ENCODE assay signal across 31 mouse cellular contexts in the genomic region with DNA sequence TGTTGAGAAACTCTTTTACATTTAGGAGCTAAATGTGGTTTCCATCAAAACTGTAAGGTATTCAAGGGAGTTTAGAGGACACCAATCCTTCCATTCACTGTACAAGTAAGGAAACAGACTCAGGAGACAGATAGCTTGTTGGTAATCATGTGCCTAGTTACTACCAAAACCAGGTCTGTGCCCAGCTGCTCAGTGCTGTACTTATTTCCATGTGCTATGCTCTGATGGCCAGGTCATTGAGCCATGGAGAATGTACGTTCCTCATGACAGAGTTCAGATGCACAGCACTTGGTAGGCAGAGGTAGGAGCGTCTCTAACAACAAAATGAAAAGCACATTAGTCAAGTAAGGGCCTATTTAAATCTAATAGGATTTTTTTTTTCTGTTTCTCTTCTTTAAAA. TPM values are rescaled to one million over a fixed set of nuclear protein-coding genes. Genes with fewer than 3 reads are reported as not detected.
DNase-seq lines count a peak whose midpoint lies in the region; ATAC-seq and TF ChIP-seq lines count a peak whose summit lies in the region.
"Had no signal": no experiment of that assay in that cellular context is flagged by ENCODE, and none has a peak within 500 bp of the region (broad histone marks: within the 10 kb centered on the region; RNA-seq: fewer than 3 reads in every experiment).

No protein-coding gene starts in this region.

- H3K4me3 ChIP-seq in kidney, adult 2 months (ENCODE audit: insufficient read depth, low read depth, low read length): no peak overlapping the region
- H3K4me3 ChIP-seq in kidney, embryonic 15.5 days (replicated peaks): no peak overlapping the region
- no peak overlapping the region for H3K4me3 ChIP-seq in CH12.LX (replicated peaks in 1 of 3; ENCODE audit: low read depth in 2 of 3, low read length in 2 of 3, poor library complexity in 1 of 3)
- H3K4me3 ChIP-seq: forebrain, embryonic 13.5 days; heart, adult 2 months; heart, embryonic 13.5 days; intestine, embryonic 15.5 days; liver, embryonic 12.5 days; neural tube, embryonic 15.5 days had no signal

- H3K4me1 ChIP-seq in kidney, adult 2 months (ENCODE audit: control insufficient read depth, insufficient read depth, low read length): peaks cover 5% of the 10 kb centered on the region
- peaks cover 19% of the 10 kb centered on the region for H3K4me1 ChIP-seq in kidney, embryonic 15.5 days
- H3K4me1 ChIP-seq in CH12.LX (ENCODE audit: control insufficient read depth in 1 of 2, insufficient read depth in 2 of 2): peaks cover 27 to 52% of the 10 kb centered on the region in 2 experiments

- no peak; the same call in 1 of the 2 replicates for TF ChIP-seq RAD21 in CH12.LX (IDR thresholded peaks at IDR 0.05; ENCODE audit: low read depth, low read length)

- no peak for TF ChIP-seq CTCF in kidney, adult 2 months (conservative IDR thresholded peaks at IDR 0.05; ENCODE audit: insufficient read depth, insufficient read length, low read depth, low read length)
- no peak for TF ChIP-seq CTCF in CH12.LX (conservative IDR thresholded peaks at IDR 0.05 in 1 of 2, IDR thresholded peaks at IDR 0.05 in 1 of 2; ENCODE audit: low read depth in 2 of 2, low read length in 2 of 2)

- dilution Hi-C loops in CH12.LX (cut with MboI; ENCODE audit: extremely low pct_ligation_motif_present, extremely low pct_unique_long_range_greater_than_20kb, low sequenced_read_pairs): no loop called here

- peak; percentile 60 for TF ChIP-seq EP300 in CH12.LX (IDR thresholded peaks at IDR 0.05; ENCODE audit: low read length)

- in situ Hi-C loops in CH12.LX (cut with MboI; ENCODE audit: low pct_ligation_motif_present, low pct_unique_long_range_greater_than_20kb, low sequenced_read_pairs): no loop called here

- no peak overlapping the region for H3K27ac ChIP-seq in kidney, adult 2 months (ENCODE audit: insufficient read depth, low read depth, low read length)
- H3K27ac ChIP-seq in kidney, embryonic 15.5 days: no peak overlapping the region
- no peak overlapping the region for H3K27ac ChIP-seq in CH12.LX (ENCODE audit: insufficient read depth, low read depth)
- H3K27ac ChIP-seq: forebrain, embryonic 13.5 days; heart, adult 2 months; heart, embryonic 13.5 days; intestine, embryonic 15.5 days; liver, embryonic 12.5 days; neural tube, embryonic 15.5 days; stomach, postnatal 0 days had no signal

- H3K9ac ChIP-seq in kidney, embryonic 15.5 days: no peak overlapping the region
- H3K9ac ChIP-seq in CH12.LX (ENCODE audit: insufficient read depth, low read depth): no peak overlapping the region
- H3K9ac ChIP-seq: forebrain, embryonic 13.5 days; heart, embryonic 13.5 days; intestine, embryonic 15.5 days; liver, embryonic 12.5 days; liver, postnatal 0 days; neural tube, embryonic 15.5 days had no signal

- no peak overlapping the region for H3K4me2 ChIP-seq in kidney, embryonic 15.5 days
- H3K4me2 ChIP-seq in CH12.LX (ENCODE audit: insufficient read depth, low read depth, poor library complexity, severe bottlenecking): no peak overlapping the region
- H3K4me2 ChIP-seq: forebrain, embryonic 13.5 days; heart, embryonic 13.5 days; intestine, embryonic 15.5 days; liver, embryonic 12.5 days; neural tube, embryonic 15.5 days had no signal

- ATAC-seq in kidney, embryonic 15.5 days (replicated peaks; ENCODE audit: low FRiP score): no peak
- ATAC-seq in frontal cortex, adult (ENCODE audit: low TSS enrichment): no peak
- ATAC-seq: forebrain, embryonic 13.5 days; hindbrain, embryonic 16.5 days; intestine, embryonic 15.5 days; liver, embryonic 12.5 days; liver, postnatal 0 days; Patski had no signal

- WGBS in kidney, adult 2 months: 44% methylated on average over 2 of the region's 2 CpGs
- 73% methylated on average over 2 of the region's 2 CpGs for WGBS in kidney, embryonic 15.5 days

- no peaks in the 10 kb centered on the region for H3K27me3 ChIP-seq in kidney, adult 2 months (replicated peaks; ENCODE audit: control insufficient read depth, insufficient read depth, low read length)
- no peaks in the 10 kb centered on the region for H3K27me3 ChIP-seq in kidney, embryonic 15.5 days
- no peaks in the 10 kb centered on the region for H3K27me3 ChIP-seq in CH12.LX (replicated peaks)
- no peaks in the 10 kb centered on the region for H3K27me3 ChIP-seq in splenic B cell, adult 2 months (ENCODE audit: control insufficient read depth, insufficient read depth, low read length, poor library complexity, severe bottlenecking)
- H3K27me3 ChIP-seq: forebrain, embryonic 13.5 days; heart, embryonic 13.5 days; intestine, embryonic 15.5 days; neural tube, embryonic 15.5 days; Patski had no signal

- no peaks in the 10 kb centered on the region; the same call in 1 of the 2 replicates for H3K79me2 ChIP-seq in CH12.LX (replicated peaks; ENCODE audit: control insufficient read depth, extremely low read depth, insufficient read depth, poor library complexity, severe bottlenecking)

- TF ChIP-seq POLR2A in kidney, adult 2 months (IDR thresholded peaks at IDR 0.05; ENCODE audit: low read depth, low read length): no peak
- no peak for TF ChIP-seq POLR2A in CH12.LX (IDR thresholded peaks at IDR 0.05; ENCODE audit: low read depth, low read length)

- no peaks in the 10 kb centered on the region for H3K36me3 ChIP-seq in kidney, adult 2 months (ENCODE audit: control insufficient read depth, insufficient read depth, low read length)
- no peaks in the 10 kb centered on the region for H3K36me3 ChIP-seq in kidney, embryonic 15.5 days
- no peaks in the 10 kb centered on the region for H3K36me3 ChIP-seq in CH12.LX (replicated peaks in 1 of 2; ENCODE audit: control insufficient read depth in 1 of 2, insufficient read depth in 1 of 2, low read length in 1 of 2)
- H3K36me3 ChIP-seq in splenic B cell, adult 2 months (ENCODE audit: control insufficient read depth, insufficient read depth, low read length, poor library complexity, severe bottlenecking): no peaks in the 10 kb centered on the region
- H3K36me3 ChIP-seq: intestine, embryonic 15.5 days; liver, embryonic 12.5 days; neural tube, embryonic 15.5 days had no signal

- peak; percentile 80 for DNase-seq in kidney, adult 2 months
- no peak for DNase-seq in kidney, postnatal 14 days
- DNase-seq in kidney, postnatal 36 days: peak; percentile 61
- DNase-seq in CH12.LX (ENCODE audit: extremely low read depth): peak; percentile 74
- peak; percentile 88 for DNase-seq in splenic B cell, adult 2 months (ENCODE audit: low read depth, low spot score)
- DNase-seq: adrenal gland, postnatal 10 days; cerebellum, adult 11 months; cerebellum, adult 9-10 months; cerebellum, postnatal 36 days; gastrocnemius, postnatal 25 days; heart, adult 2 months; heart, postnatal 10 days; layer of hippocampus, postnatal 36 days; left cerebral cortex, postnatal 4 days; liver, postnatal 0 days; lung, postnatal 36 days; midbrain, embryonic 14.5 days; retina, postnatal 1 day; right cerebral cortex, postnatal 14 days; thymus, adult 18-20 months; thymus, postnatal 25 days had no signal

- H3K9me3 ChIP-seq in kidney, embryonic 15.5 days (replicated peaks): no peaks in the 10 kb centered on the region
- H3K9me3 ChIP-seq in CH12.LX (replicated peaks; ENCODE audit: low read length): peaks cover 5% of the 10 kb centered on the region
- H3K9me3 ChIP-seq: forebrain, embryonic 13.5 days; heart, embryonic 13.5 days; intestine, embryonic 15.5 days; liver, embryonic 12.5 days; neural tube, embryonic 15.5 days had no signal

TF ChIP-seq in CH12.LX, 34 proteins besides CTCF, POLR2A, EP300 and RAD21:
- no peak for TF ChIP-seq JUN (IDR thresholded peaks at IDR 0.05; ENCODE audit: insufficient read depth, low read depth, low read length)
- no peak for TF ChIP-seq ZKSCAN1 (IDR thresholded peaks at IDR 0.05; ENCODE audit: borderline replicate concordance, low read depth, low read length)
- no peak for TF ChIP-seq TBP (conservative IDR thresholded peaks at IDR 0.05; ENCODE audit: low read depth, low read length)
- TF ChIP-seq MAZ (IDR thresholded peaks at IDR 0.05; ENCODE audit: low read depth, low read length): no peak
- TF ChIP-seq MXI1 (IDR thresholded peaks at IDR 0.05; ENCODE audit: low read depth, low read length): no peak; the same call in 1 of the 2 replicates
- no peak for TF ChIP-seq USF1 (IDR thresholded peaks at IDR 0.05; ENCODE audit: low read depth, low read length)
- TF ChIP-seq MYC (IDR thresholded peaks at IDR 0.05; ENCODE audit: low read depth, low read length): peak; percentile 56; the same call in 1 of the 2 replicates
- TF ChIP-seq CHD2 (IDR thresholded peaks at IDR 0.05; ENCODE audit: low read length): no peak
- no peak for TF ChIP-seq POLR2AphosphoS2 (IDR thresholded peaks at IDR 0.05; ENCODE audit: low read depth, low read length)
- no peak for TF ChIP-seq ZC3H11A (IDR thresholded peaks at IDR 0.05; ENCODE audit: low read depth, low read length)
- no peak for TF ChIP-seq NELFE (IDR thresholded peaks at IDR 0.05; ENCODE audit: low read depth, low read length)
- TF ChIP-seq MAFK (IDR thresholded peaks at IDR 0.05; ENCODE audit: insufficient replicate concordance, low read length): no peak
- peak; percentile 75; the same call in 1 of the 2 replicates for TF ChIP-seq ETS1 (conservative IDR thresholded peaks at IDR 0.05; ENCODE audit: low read depth, low read length)
- TF ChIP-seq HCFC1 (IDR thresholded peaks at IDR 0.05; ENCODE audit: low read depth, low read length): no peak
- no peak for TF ChIP-seq ELF1 (IDR thresholded peaks at IDR 0.05; ENCODE audit: low read depth, low read length)
- no peak for TF ChIP-seq NRF1 (IDR thresholded peaks at IDR 0.05; ENCODE audit: low read depth, low read length)
- peak; percentile 84 for TF ChIP-seq BHLHE40 (IDR thresholded peaks at IDR 0.05; ENCODE audit: low read depth, low read length)
- no peak for TF ChIP-seq GABPA (IDR thresholded peaks at IDR 0.05; ENCODE audit: insufficient replicate concordance, low read depth, low read length)
- peak; percentile 45; the same call in 1 of the 2 replicates for TF ChIP-seq MEF2A (IDR thresholded peaks at IDR 0.05; ENCODE audit: borderline replicate concordance, low read depth, low read length)
- TF ChIP-seq JUND (conservative IDR thresholded peaks at IDR 0.05; ENCODE audit: low read depth, low read length): no peak
- TF ChIP-seq TCF12 (IDR thresholded peaks at IDR 0.05; ENCODE audit: low read depth, low read length): peak; percentile 52; the same call in 1 of the 2 replicates
- TF ChIP-seq SMC3 (IDR thresholded peaks at IDR 0.05; ENCODE audit: low read depth, low read length): no peak

RNA-seq across cellular contexts. Expression of a gene that starts 8.7 kb away (rescaled TPM):
- 1.2 and 1.5 TPM in 2 replicates for polyA plus RNA-seq in kidney, adult 2 months (2012; rRNA removed)
- polyA plus RNA-seq in kidney, embryonic 15.5 days (2015; fragmentation: Nextera tagmentation; extraction: Ambion mirVana): 4.2 and 4.3 TPM in 2 replicates
- total RNA-seq in CH12.LX (2012; rRNA removed) (13.7 and 32.9 TPM in 2 replicates), CH12.LX (2014; rRNA removed) (39.7 and 41.5 TPM in 2 replicates)
- 25.1 and 28.9 TPM in 2 replicates for polyA plus RNA-seq in CH12.LX (2012; ENCODE audit: insufficient read length, low read depth)
